Mouse (Mus musculus): ENCODE results near the gene Mad1l1. TPM values are rescaled to one million over a fixed set of nuclear protein-coding genes. Genes with fewer than 3 reads are reported as not detected.

The Mad1l1 gene
- polyA plus RNA-seq, 1 experiment from 2014 or later, result 35.1 TPM

GRCm38 (mm10) chr5:140167080-140167479 is 154.3 kb downstream of the Mad1l1 start:
- Histone ChIP-seq H3K36me3 (ENCODE audit: control insufficient read depth, insufficient read depth, low read length) (no peaks in the 10 kb centered on the region), H3K4me3 (ENCODE audit: low read depth, low read length) (no peak overlapping the region), H3K27ac (ENCODE audit: low read depth, low read length) (no peak overlapping the region), H3K9me3 (ENCODE audit: control insufficient read depth, low read length) (no peaks in the 10 kb centered on the region), H3K4me1 (replicated peaks; ENCODE audit: control insufficient read depth, insufficient read depth, low read length) (no peaks in the 10 kb centered on the region; the same call in 1 of the 2 replicates), H3K4me2 (replicated peaks; ENCODE audit: low read depth, low read length) (no peak overlapping the region), H3K27me3 (ENCODE audit: control insufficient read depth, insufficient read depth, low read length) (no peaks in the 10 kb centered on the region), H3K9ac (ENCODE audit: low read depth, low read length) (no peak overlapping the region)
- 91% methylated on average over 6 of the region's 6 CpGs for WGBS
- ATAC-seq (ENCODE audit: low FRiP score) (no peak), DNase-seq (ENCODE audit: low spot score) (no peak)

- Histone ChIP-seq H3K9ac (ENCODE audit: low read depth, low read length) (no peak overlapping the region), H3K27me3 (ENCODE audit: control insufficient read depth, insufficient read depth, low read length) (no peaks in the 10 kb centered on the region), H3K27ac (ENCODE audit: low read depth, low read length) (no peak overlapping the region), H3K9me3 (ENCODE audit: control insufficient read depth, low read length) (no peaks in the 10 kb centered on the region), H3K4me1 (replicated peaks; ENCODE audit: control insufficient read depth, insufficient read depth, low read length) (no peaks in the 10 kb centered on the region), H3K4me2 (replicated peaks; ENCODE audit: low read depth, low read length) (no peak overlapping the region), H3K4me3 (ENCODE audit: low read depth, low read length) (no peak overlapping the region), H3K36me3 (ENCODE audit: control insufficient read depth, insufficient read depth, low read length) (no peaks in the 10 kb centered on the region)
- WGBS, result 91% methylated on average over 6 of the region's 6 CpGs
- ATAC-seq (ENCODE audit: low FRiP score) (no peak), DNase-seq (ENCODE audit: low spot score) (no peak)
These were observed 157.4 kb downstream of the Mad1l1 start for GRCm38 (mm10) chr5:140163947-140164346.

- Histone ChIP-seq H3K9ac (ENCODE audit: low read depth, low read length) (no peak overlapping the region), H3K27me3 (ENCODE audit: control insufficient read depth, insufficient read depth, low read length) (no peaks in the 10 kb centered on the region), H3K4me3 (ENCODE audit: low read depth, low read length) (no peak overlapping the region), H3K9me3 (ENCODE audit: control insufficient read depth, low read length) (no peaks in the 10 kb centered on the region), H3K36me3 (ENCODE audit: control insufficient read depth, insufficient read depth, low read length) (no peaks in the 10 kb centered on the region), H3K27ac (ENCODE audit: low read depth, low read length) (no peak overlapping the region), H3K4me2 (replicated peaks; ENCODE audit: low read depth, low read length) (no peak overlapping the region), H3K4me1 (replicated peaks; ENCODE audit: control insufficient read depth, insufficient read depth, low read length) (no peaks in the 10 kb centered on the region)
- WGBS, result 87% methylated on average over 6 of the region's 6 CpGs
- ATAC-seq (ENCODE audit: low FRiP score) (no peak), DNase-seq (ENCODE audit: low spot score) (no peak)
These were observed 159.1 kb downstream of the Mad1l1 start for GRCm38 (mm10) chr5:140162071-140162845.

GRCm38 (mm10) chr5:140159007-140159406 is 162.3 kb downstream of the Mad1l1 start:
- Histone ChIP-seq H3K36me3 (ENCODE audit: control insufficient read depth, insufficient read depth, low read length) (no peaks in the 10 kb centered on the region), H3K27me3 (ENCODE audit: control insufficient read depth, insufficient read depth, low read length) (no peaks in the 10 kb centered on the region), H3K4me3 (ENCODE audit: low read depth, low read length) (no peak overlapping the region), H3K9ac (ENCODE audit: low read depth, low read length) (no peak overlapping the region), H3K4me2 (replicated peaks; ENCODE audit: low read depth, low read length) (no peak overlapping the region), H3K27ac (ENCODE audit: low read depth, low read length) (no peak overlapping the region), H3K4me1 (replicated peaks; ENCODE audit: control insufficient read depth, insufficient read depth, low read length) (no peaks in the 10 kb centered on the region), H3K9me3 (ENCODE audit: control insufficient read depth, low read length) (no peaks in the 10 kb centered on the region)
- no peak for ATAC-seq (ENCODE audit: low FRiP score)
- DNase-seq (ENCODE audit: low spot score), result no peak
- WGBS, result 97% methylated on average over 4 of the region's 4 CpGs

GRCm38 (mm10) chr5:140157886-140158627 is 163.3 kb downstream of the Mad1l1 start:
- no peaks in the 10 kb centered on the region for H3K9me3 ChIP-seq (ENCODE audit: control insufficient read depth, low read length)
- DNase-seq (ENCODE audit: low spot score), result no peak
- H3K4me1 ChIP-seq (replicated peaks; ENCODE audit: control insufficient read depth, insufficient read depth, low read length), result no peaks in the 10 kb centered on the region
- no peak overlapping the region for H3K27ac ChIP-seq (ENCODE audit: low read depth, low read length)
- no peak overlapping the region for H3K9ac ChIP-seq (ENCODE audit: low read depth, low read length)
- no peak overlapping the region for H3K4me3 ChIP-seq (ENCODE audit: low read depth, low read length)
- no peak overlapping the region for H3K4me2 ChIP-seq (replicated peaks; ENCODE audit: low read depth, low read length)
- WGBS, result 87% methylated on average over 1 of the region's 1 CpGs
- H3K36me3 ChIP-seq (ENCODE audit: control insufficient read depth, insufficient read depth, low read length), result no peaks in the 10 kb centered on the region
- no peaks in the 10 kb centered on the region for H3K27me3 ChIP-seq (ENCODE audit: control insufficient read depth, insufficient read depth, low read length)
- no peak for ATAC-seq (ENCODE audit: low FRiP score)

- no peaks in the 10 kb centered on the region for H3K36me3 ChIP-seq (ENCODE audit: control insufficient read depth, insufficient read depth, low read length)
- DNase-seq (ENCODE audit: low spot score) (no peak), ATAC-seq (ENCODE audit: low FRiP score) (no peak)
- WGBS, result 87% methylated on average over 3 of the region's 3 CpGs
- H3K9ac ChIP-seq (ENCODE audit: low read depth, low read length), result no peak overlapping the region
- H3K27ac ChIP-seq (ENCODE audit: low read depth, low read length), result no peak overlapping the region
- no peaks in the 10 kb centered on the region for H3K4me1 ChIP-seq (replicated peaks; ENCODE audit: control insufficient read depth, insufficient read depth, low read length)
- H3K9me3 ChIP-seq (ENCODE audit: control insufficient read depth, low read length), result no peaks in the 10 kb centered on the region
- no peak overlapping the region for H3K4me3 ChIP-seq (ENCODE audit: low read depth, low read length)
- no peak overlapping the region for H3K4me2 ChIP-seq (replicated peaks; ENCODE audit: low read depth, low read length)
- H3K27me3 ChIP-seq (ENCODE audit: control insufficient read depth, insufficient read depth, low read length), result no peaks in the 10 kb centered on the region
These were observed 167.2 kb downstream of the Mad1l1 start for GRCm38 (mm10) chr5:140154166-140154565.

GRCm38 (mm10) chr5:140151871-140152270 is 169.5 kb downstream of the Mad1l1 start:
- DNase-seq (ENCODE audit: low spot score), result no peak
- H3K4me2 ChIP-seq (replicated peaks; ENCODE audit: low read depth, low read length), result no peak overlapping the region
- 39% methylated on average over 2 of the region's 2 CpGs for WGBS
- H3K9me3 ChIP-seq (ENCODE audit: control insufficient read depth, low read length), result no peaks in the 10 kb centered on the region
- no peak overlapping the region for H3K9ac ChIP-seq (ENCODE audit: low read depth, low read length)
- H3K4me1 ChIP-seq (replicated peaks; ENCODE audit: control insufficient read depth, insufficient read depth, low read length), result no peaks in the 10 kb centered on the region
- H3K4me3 ChIP-seq (ENCODE audit: low read depth, low read length), result no peak overlapping the region
- no peaks in the 10 kb centered on the region for H3K36me3 ChIP-seq (ENCODE audit: control insufficient read depth, insufficient read depth, low read length)
- H3K27ac ChIP-seq (ENCODE audit: low read depth, low read length), result 0 out of 2 replicates have a peak overlapping the region, but pooled peaks have one; percentile 30
- ATAC-seq (ENCODE audit: low FRiP score), result no peak
- no peaks in the 10 kb centered on the region for H3K27me3 ChIP-seq (ENCODE audit: control insufficient read depth, insufficient read depth, low read length)

- H3K27ac ChIP-seq (ENCODE audit: low read depth, low read length), result no peak overlapping the region
- no peaks in the 10 kb centered on the region for H3K27me3 ChIP-seq (ENCODE audit: control insufficient read depth, insufficient read depth, low read length)
- no peak overlapping the region for H3K4me2 ChIP-seq (replicated peaks; ENCODE audit: low read depth, low read length)
- 91% methylated on average over 2 of the region's 2 CpGs for WGBS
- H3K4me3 ChIP-seq (ENCODE audit: low read depth, low read length), result no peak overlapping the region
- no peak for ATAC-seq (ENCODE audit: low FRiP score)
- H3K9me3 ChIP-seq (ENCODE audit: control insufficient read depth, low read length), result no peaks in the 10 kb centered on the region
- H3K36me3 ChIP-seq (ENCODE audit: control insufficient read depth, insufficient read depth, low read length), result no peaks in the 10 kb centered on the region
- H3K4me1 ChIP-seq (replicated peaks; ENCODE audit: control insufficient read depth, insufficient read depth, low read length), result no peaks in the 10 kb centered on the region
- H3K9ac ChIP-seq (ENCODE audit: low read depth, low read length), result no peak overlapping the region
- no peak for DNase-seq (ENCODE audit: low spot score)
These were observed 170.2 kb downstream of the Mad1l1 start for GRCm38 (mm10) chr5:140151180-140151579.

GRCm38 (mm10) chr5:140150694-140151093 is 170.7 kb downstream of the Mad1l1 start:
- 91% methylated on average over 2 of the region's 2 CpGs for WGBS
- ATAC-seq (ENCODE audit: low FRiP score), result no peak
- H3K36me3 ChIP-seq (ENCODE audit: control insufficient read depth, insufficient read depth, low read length), result no peaks in the 10 kb centered on the region
- no peak overlapping the region for H3K9ac ChIP-seq (ENCODE audit: low read depth, low read length)
- no peak overlapping the region for H3K27ac ChIP-seq (ENCODE audit: low read depth, low read length)
- no peaks in the 10 kb centered on the region for H3K9me3 ChIP-seq (ENCODE audit: control insufficient read depth, low read length)
- DNase-seq (ENCODE audit: low spot score), result no peak
- H3K4me1 ChIP-seq (replicated peaks; ENCODE audit: control insufficient read depth, insufficient read depth, low read length), result no peaks in the 10 kb centered on the region
- H3K4me2 ChIP-seq (replicated peaks; ENCODE audit: low read depth, low read length), result no peak overlapping the region
- no peaks in the 10 kb centered on the region for H3K27me3 ChIP-seq (ENCODE audit: control insufficient read depth, insufficient read depth, low read length)
- H3K4me3 ChIP-seq (ENCODE audit: low read depth, low read length), result no peak overlapping the region
